Mouse (Mus musculus): ENCODE measurements around the gene Crim1. TPM values are rescaled to one million over a fixed set of nuclear protein-coding genes. Genes with fewer than 3 reads are reported as not detected.

Gene Crim1
- polyA plus RNA-seq, 1 experiment = 36.1 TPM

DNA sequence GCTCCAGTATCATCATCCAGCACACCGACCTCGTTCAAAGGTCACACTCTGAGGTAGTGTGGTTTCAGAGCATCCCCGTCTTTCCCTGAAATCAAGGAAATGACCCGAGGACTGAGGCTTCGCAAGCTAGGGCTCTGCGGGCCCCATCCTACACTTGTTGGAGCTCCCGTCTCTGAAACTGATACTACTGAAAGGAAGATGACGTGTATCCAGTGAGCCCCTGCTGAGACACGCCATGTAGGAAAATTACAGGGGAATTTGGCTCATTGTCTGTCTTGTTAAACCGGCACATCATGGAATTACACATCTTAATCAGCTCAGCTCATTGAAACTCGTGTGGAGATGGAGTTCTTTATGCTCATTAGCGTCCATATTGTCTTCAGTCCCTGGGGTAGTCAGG is 79.1 kb downstream of the Crim1 start:
- H3K4me1 ChIP-seq (ENCODE audit: control insufficient read depth, insufficient read depth, insufficient read length, low read length) = peaks cover 5% of the 10 kb centered on the region
- no peak overlapping the region for H3K27ac ChIP-seq (ENCODE audit: insufficient read depth, low read depth, low read length)
- H3K4me3 ChIP-seq (ENCODE audit: low read depth, low read length) = no peak overlapping the region
- H3K36me3 ChIP-seq (ENCODE audit: control insufficient read depth, insufficient read depth, low read length) = 0 out of 2 replicates have a peak, but pooled peaks cover 5% of the 10 kb centered on the region
- TF ChIP-seq CTCF (IDR thresholded peaks at IDR 0.05; ENCODE audit: extremely low read depth, insufficient read length, insufficient replicate concordance, low read depth, low read length) = no peak
- no peak for TF ChIP-seq POLR2A (IDR thresholded peaks at IDR 0.05; ENCODE audit: low read depth, low read length)
- 79% methylated on average over 12 of the region's 12 CpGs for WGBS
- H3K27me3 ChIP-seq (ENCODE audit: control insufficient read depth, insufficient read depth, low read length) = no peaks in the 10 kb centered on the region

GRCm38 (mm10) chr17:78280991-78281712 is 81.1 kb downstream of the Crim1 start:
- WGBS = 93% methylated on average over 18 of the region's 18 CpGs
- Histone ChIP-seq H3K27ac (ENCODE audit: insufficient read depth, low read depth, low read length) (no peak overlapping the region), H3K4me1 (ENCODE audit: control insufficient read depth, insufficient read depth, insufficient read length, low read length) (peaks cover 3% of the 10 kb centered on the region), H3K27me3 (ENCODE audit: control insufficient read depth, insufficient read depth, low read length) (no peaks in the 10 kb centered on the region), H3K4me3 (ENCODE audit: low read depth, low read length) (no peak overlapping the region), H3K36me3 (ENCODE audit: control insufficient read depth, insufficient read depth, low read length) (peaks cover 6% of the 10 kb centered on the region; the same call in 1 of the 2 replicates)
- TF ChIP-seq POLR2A (IDR thresholded peaks at IDR 0.05; ENCODE audit: low read depth, low read length) (no peak), CTCF (IDR thresholded peaks at IDR 0.05; ENCODE audit: extremely low read depth, insufficient read length, insufficient replicate concordance, low read depth, low read length) (no peak)

DNA sequence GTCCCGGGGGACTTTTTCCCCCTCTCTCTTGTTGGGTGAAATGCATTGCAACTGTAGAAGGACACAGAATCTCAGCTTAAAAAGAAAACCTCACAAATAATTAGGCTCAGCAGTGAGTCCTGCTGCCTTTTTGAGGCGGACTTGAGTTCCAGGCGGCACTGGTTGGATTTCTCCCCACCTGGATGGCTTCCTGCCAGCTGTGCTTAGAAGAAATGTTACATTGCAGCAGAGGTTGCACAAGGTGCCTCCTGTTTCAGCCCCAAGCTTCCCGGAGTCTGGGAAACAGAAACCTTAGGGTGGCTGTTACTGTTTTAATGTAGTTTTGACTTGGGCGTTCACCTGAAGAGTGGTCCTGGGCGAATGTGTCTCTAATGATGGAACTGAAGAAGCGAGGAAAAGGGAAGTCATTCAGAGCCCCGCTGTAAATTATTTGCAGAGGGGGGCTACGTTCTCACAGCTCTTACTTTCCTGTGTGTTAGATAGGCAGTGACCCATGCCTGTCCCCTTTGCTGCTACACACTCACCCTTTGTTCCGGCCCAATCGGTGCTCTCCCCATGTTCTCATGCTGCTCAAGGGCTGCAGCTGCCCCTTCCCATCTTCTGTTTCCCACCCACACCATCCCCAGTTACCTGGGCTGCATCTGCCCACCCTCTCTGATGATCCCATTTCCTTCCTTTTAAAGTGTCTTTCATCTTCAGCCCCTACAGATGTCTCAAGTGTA is 83.4 kb downstream of the Crim1 start:
- no peaks in the 10 kb centered on the region for H3K27me3 ChIP-seq (ENCODE audit: control insufficient read depth, insufficient read depth, low read length)
- no peaks in the 10 kb centered on the region for H3K4me1 ChIP-seq (ENCODE audit: control insufficient read depth, insufficient read depth, insufficient read length, low read length)
- H3K27ac ChIP-seq (ENCODE audit: insufficient read depth, low read depth, low read length) = no peak overlapping the region
- TF ChIP-seq POLR2A (IDR thresholded peaks at IDR 0.05; ENCODE audit: low read depth, low read length) = no peak
- no peak for TF ChIP-seq CTCF (IDR thresholded peaks at IDR 0.05; ENCODE audit: extremely low read depth, insufficient read length, insufficient replicate concordance, low read depth, low read length)
- 83% methylated on average over 11 of the region's 11 CpGs for WGBS
- H3K36me3 ChIP-seq (ENCODE audit: control insufficient read depth, insufficient read depth, low read length) = peaks cover 9% of the 10 kb centered on the region; the same call in 1 of the 2 replicates
- no peak overlapping the region for H3K4me3 ChIP-seq (ENCODE audit: low read depth, low read length)

DNA sequence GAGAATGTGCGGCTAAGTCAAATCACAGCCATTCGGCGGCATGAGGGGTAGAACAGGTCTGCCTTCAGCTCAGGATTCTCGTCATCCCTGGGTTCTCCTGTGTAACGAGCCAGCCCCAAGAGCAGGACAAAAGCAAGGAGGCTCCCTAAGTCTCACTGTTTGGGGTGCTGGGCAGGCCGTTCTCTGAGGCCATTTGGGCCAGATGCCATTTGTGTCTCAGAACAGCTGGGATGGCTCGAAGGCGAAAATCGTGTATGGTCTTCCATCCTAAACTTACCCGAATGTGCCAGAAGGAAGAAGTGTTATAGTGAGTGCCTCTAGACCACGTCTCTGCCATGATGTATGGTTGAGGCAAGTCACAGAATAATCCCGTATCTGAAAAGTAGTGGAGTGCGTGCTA is 86.0 kb downstream of the Crim1 start:
- WGBS = 93% methylated on average over 13 of the region's 13 CpGs
- Histone ChIP-seq H3K27me3 (ENCODE audit: control insufficient read depth, insufficient read depth, low read length) (no peaks in the 10 kb centered on the region), H3K27ac (ENCODE audit: insufficient read depth, low read depth, low read length) (no peak overlapping the region), H3K4me3 (ENCODE audit: low read depth, low read length) (no peak overlapping the region), H3K4me1 (ENCODE audit: control insufficient read depth, insufficient read depth, insufficient read length, low read length) (no peaks in the 10 kb centered on the region), H3K36me3 (ENCODE audit: control insufficient read depth, insufficient read depth, low read length) (peaks cover 5% of the 10 kb centered on the region; the same call in 1 of the 2 replicates)
- TF ChIP-seq POLR2A (IDR thresholded peaks at IDR 0.05; ENCODE audit: low read depth, low read length) = no peak
- no peak for TF ChIP-seq CTCF (IDR thresholded peaks at IDR 0.05; ENCODE audit: extremely low read depth, insufficient read length, insufficient replicate concordance, low read depth, low read length)

- peaks cover 4% of the 10 kb centered on the region; the same call in 1 of the 2 replicates for H3K36me3 ChIP-seq (ENCODE audit: control insufficient read depth, insufficient read depth, low read length)
- no peak for TF ChIP-seq POLR2A (IDR thresholded peaks at IDR 0.05; ENCODE audit: low read depth, low read length)
- TF ChIP-seq CTCF (IDR thresholded peaks at IDR 0.05; ENCODE audit: extremely low read depth, insufficient read length, insufficient replicate concordance, low read depth, low read length) = no peak
- no peak overlapping the region for H3K4me3 ChIP-seq (ENCODE audit: low read depth, low read length)
- H3K27me3 ChIP-seq (ENCODE audit: control insufficient read depth, insufficient read depth, low read length) = no peaks in the 10 kb centered on the region
- H3K27ac ChIP-seq (ENCODE audit: insufficient read depth, low read depth, low read length) = no peak overlapping the region
- no peaks in the 10 kb centered on the region for H3K4me1 ChIP-seq (ENCODE audit: control insufficient read depth, insufficient read depth, insufficient read length, low read length)
- 63% methylated on average over 2 of the region's 2 CpGs for whole genome bisulfite sequencing
Measured at GRCm38 (mm10) chr17:78287391-78287790, 87.3 kb downstream of the Crim1 start.

DNA sequence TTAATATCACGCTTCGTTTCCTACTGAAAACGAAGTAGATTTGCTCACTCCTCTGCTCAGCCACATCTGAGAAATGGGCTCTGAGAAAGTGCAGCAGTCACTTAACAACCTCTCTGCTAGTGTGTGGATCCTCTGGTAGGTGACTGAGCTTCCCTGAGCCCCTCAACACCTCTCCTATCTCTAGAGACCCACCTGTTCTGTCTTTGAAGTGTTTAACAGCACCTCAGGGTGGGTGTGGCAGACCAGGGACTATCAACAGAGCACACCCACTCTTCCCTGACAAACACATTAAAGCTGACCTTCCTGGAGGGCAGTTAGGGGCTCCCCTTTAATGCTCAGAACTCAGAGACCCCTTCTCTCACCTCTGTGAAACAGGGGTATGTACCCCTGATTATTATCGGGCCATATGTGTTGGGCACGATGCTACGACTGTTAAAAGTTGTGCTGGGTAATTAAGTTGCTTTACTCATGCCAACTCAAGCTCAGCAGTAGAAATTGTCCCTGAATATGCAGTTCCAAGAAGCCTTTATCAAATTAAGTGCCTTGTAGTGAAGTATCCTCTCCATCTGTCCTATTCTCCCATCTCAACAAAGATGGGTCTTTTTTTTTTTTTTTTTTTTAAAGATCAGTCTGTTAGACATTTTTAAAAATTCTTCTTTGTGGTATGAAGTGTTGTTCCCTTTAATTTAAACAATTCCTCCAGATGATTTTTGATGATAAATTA is 90.3 kb downstream of the Crim1 start:
- Histone ChIP-seq H3K4me1 (ENCODE audit: control insufficient read depth, insufficient read depth, insufficient read length, low read length) (0 out of 2 replicates have a peak, but pooled peaks cover 2% of the 10 kb centered on the region), H3K27me3 (ENCODE audit: control insufficient read depth, insufficient read depth, low read length) (no peaks in the 10 kb centered on the region), H3K27ac (ENCODE audit: insufficient read depth, low read depth, low read length) (no peak overlapping the region), H3K4me3 (ENCODE audit: low read depth, low read length) (no peak overlapping the region), H3K36me3 (ENCODE audit: control insufficient read depth, insufficient read depth, low read length) (peaks cover 6% of the 10 kb centered on the region)
- WGBS = 75% methylated on average over 6 of the region's 6 CpGs
- TF ChIP-seq CTCF (IDR thresholded peaks at IDR 0.05; ENCODE audit: extremely low read depth, insufficient read length, insufficient replicate concordance, low read depth, low read length) = no peak
- no peak for TF ChIP-seq POLR2A (IDR thresholded peaks at IDR 0.05; ENCODE audit: low read depth, low read length)

All from small intestine, adult 2 months (tissue).